Mouse (Mus musculus): ENCODE data around the gene Tff3. TPM values are rescaled to one million over a fixed set of nuclear protein-coding genes. Genes with fewer than 3 reads are reported as not detected.

Gene Tff3
- polyA plus RNA-seq, 1 experiment from 2014 or later, result not detected

DNA sequence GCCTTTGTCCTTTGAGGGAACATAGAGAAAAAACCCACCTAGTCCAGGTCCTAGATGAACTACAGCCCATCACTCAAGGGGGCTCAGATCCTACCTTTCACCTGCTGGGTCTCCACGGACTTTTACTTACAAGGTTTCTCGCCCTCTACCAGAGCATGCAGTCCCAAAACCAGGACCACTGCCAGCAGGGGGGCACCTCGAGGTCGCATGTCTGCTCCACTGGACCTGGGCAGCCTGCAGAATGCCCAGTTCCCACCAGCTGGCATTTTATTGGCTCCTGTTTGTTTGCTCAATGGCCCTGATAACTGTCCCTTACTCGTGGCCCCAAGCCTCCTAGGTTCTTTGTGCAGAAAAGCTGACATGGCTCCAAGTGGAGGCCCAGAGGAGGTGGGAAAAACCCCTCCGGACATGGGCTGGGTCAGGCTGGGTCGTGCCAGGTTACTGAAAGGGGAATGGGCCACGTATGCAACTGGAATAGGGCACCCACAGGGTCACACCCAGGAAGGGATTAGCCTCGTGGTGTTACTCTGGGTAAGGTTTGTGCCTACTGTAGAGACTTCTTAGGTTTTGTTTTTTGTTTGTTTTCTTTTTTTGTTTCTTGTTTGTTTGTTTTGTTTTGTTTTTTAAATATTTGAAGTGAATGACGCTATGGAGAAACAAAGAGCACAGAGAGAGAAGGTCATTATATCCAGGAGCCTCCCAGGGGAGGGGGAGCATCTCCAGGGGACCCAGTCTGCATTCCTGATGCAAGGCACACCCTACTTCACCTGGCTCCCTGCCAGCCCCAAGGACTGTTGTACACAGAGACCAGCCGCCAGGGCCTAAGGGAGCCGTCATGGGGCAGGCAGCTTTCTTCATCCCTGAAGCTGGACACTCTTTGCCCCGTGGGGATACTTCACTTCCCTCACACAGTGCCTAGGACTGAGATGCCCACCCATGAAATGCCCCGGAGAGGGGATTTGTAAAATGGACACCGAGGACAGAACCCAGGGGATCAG is 14.9 kb upstream of the Tff3 start, which contains the start of gene Tff2:
Tff2 (minus strand) TSS at position 243 of the 998 bp plus-strand sequence.
- ATAC-seq (ENCODE audit: low FRiP score), result no peak
- 0 out of 2 replicates have a peak, but pooled peaks cover 3% of the 10 kb centered on the region for H3K4me1 ChIP-seq
- no peaks in the 10 kb centered on the region; the same call in 1 of the 2 replicates for H3K9me3 ChIP-seq (replicated peaks)
- H3K27ac ChIP-seq, result no peak within 1 kb of the TSS
- H3K4me2 ChIP-seq (replicated peaks), result no peak within 1 kb of the TSS
- H3K9ac ChIP-seq, result no peak within 1 kb of the TSS
- H3K36me3 ChIP-seq, result no peaks in the 10 kb centered on the region
- 68% methylated on average over 15 of the region's 15 CpGs for WGBS
- H3K27me3 ChIP-seq, result 0 out of 2 replicates have a peak, but pooled peaks cover 6% of the 10 kb centered on the region
- H3K4me3 ChIP-seq, result no peak within 1 kb of the TSS

DNA sequence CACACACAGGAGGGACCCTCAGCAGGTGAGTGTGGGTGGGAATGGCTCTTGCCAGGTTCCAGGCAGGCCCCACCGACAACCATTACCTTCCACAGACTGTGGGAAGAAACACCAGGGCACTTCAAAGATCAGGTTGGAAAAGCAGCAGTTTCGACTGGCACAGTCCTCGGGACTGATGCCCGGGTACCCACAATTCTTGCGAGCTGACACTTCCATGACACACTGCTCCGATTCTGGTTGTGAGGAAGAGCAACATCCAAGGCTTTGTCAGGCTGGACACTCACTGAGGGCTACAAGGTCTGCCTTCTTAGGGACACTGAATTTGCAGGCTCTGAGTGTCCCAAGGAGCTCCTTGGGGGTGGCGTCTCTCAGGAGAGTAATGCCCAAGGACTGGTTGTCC is 12.7 kb upstream of the Tff3 start:
- H3K9ac ChIP-seq, result no peak overlapping the region
- H3K27ac ChIP-seq, result no peak overlapping the region
- WGBS, result 91% methylated on average over 7 of the region's 7 CpGs
- peaks cover 6% of the 10 kb centered on the region; the same call in 1 of the 2 replicates for H3K27me3 ChIP-seq
- no peak for ATAC-seq (ENCODE audit: low FRiP score)
- H3K4me2 ChIP-seq (replicated peaks), result no peak overlapping the region
- 0 out of 2 replicates have a peak, but pooled peaks cover 3% of the 10 kb centered on the region for H3K4me1 ChIP-seq
- no peak overlapping the region for H3K4me3 ChIP-seq
- no peaks in the 10 kb centered on the region; the same call in 1 of the 2 replicates for H3K9me3 ChIP-seq (replicated peaks)
- no peaks in the 10 kb centered on the region for H3K36me3 ChIP-seq

DNA sequence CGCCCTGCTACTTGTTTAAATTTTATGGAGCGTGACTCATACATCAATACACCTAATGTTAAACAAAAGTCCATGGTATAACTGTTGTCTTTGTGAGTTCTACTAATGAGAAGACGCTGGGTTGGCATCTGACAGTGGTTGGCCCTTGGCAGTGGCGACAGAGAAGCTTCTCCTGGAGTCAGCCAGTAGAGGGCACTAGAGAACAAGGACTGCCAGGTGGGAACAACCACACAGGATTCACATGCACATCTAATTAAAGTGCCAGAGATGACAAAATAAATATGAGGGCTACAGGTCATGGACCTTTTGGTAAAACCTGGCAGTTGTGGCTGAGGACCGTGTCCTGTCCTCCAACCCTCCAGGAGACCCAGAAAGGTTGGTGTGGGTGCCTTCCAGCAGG is 9.0 kb upstream of the Tff3 start:
- H3K4me3 ChIP-seq, result no peak overlapping the region
- 23% methylated on average over 5 of the region's 5 CpGs for WGBS
- H3K27me3 ChIP-seq, result peaks cover 6% of the 10 kb centered on the region; the same call in 1 of the 2 replicates
- H3K36me3 ChIP-seq, result no peaks in the 10 kb centered on the region
- H3K9ac ChIP-seq, result no peak overlapping the region
- H3K9me3 ChIP-seq (replicated peaks), result no peaks in the 10 kb centered on the region
- no peak overlapping the region for H3K4me2 ChIP-seq (replicated peaks)
- H3K4me1 ChIP-seq, result no peaks in the 10 kb centered on the region
- H3K27ac ChIP-seq, result no peak overlapping the region
- ATAC-seq (ENCODE audit: low FRiP score), result peak; percentile 26; the same call in 1 of the 2 replicates

DNA sequence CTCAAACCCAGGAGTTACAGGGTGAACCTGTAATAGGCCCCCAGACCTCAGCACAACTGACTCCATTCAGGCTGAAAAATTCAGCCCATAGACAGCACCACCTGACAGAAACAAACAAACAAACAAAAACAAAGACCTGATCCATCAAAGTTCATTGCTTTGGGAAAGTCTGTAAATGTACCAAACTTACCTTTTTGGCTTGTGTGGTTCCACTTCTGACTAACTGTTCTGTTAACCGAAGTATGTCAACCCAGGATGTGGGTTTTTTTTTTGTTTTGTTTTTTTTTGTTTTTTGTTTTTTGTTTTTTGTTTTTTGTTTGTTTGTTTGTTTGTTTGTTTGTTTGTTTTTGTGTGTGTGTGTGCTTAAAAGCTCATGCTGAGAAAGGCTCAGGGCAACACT is 7.4 kb upstream of the Tff3 start:
- WGBS, result 90% methylated on average over 1 of the region's 1 CpGs
- ATAC-seq (ENCODE audit: low FRiP score), result no peak
- no peaks in the 10 kb centered on the region for H3K9me3 ChIP-seq (replicated peaks)

DNA sequence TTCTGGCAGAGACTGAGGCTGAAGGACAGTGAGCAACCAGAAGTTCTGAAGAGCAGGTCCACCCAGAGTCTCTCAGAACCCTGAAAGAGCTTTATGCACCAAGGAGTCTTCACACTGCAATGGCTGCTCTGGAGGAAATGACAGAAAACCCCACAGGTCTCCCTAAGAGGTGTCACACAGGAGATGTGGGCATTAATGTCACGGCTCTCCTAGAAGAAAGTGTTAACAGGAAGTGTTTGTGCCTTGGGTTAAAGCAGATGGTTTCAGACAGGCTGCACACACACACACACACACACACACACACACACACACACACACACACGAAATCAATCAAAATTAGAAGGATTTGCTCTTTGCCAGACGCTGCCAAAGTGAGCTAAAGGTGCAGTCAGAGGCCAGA is 6.8 kb upstream of the Tff3 start:
- 58% methylated on average over 3 of the region's 3 CpGs for WGBS
- Histone ChIP-seq H3K9me3 (replicated peaks) (no peaks in the 10 kb centered on the region), H3K36me3 (no peaks in the 10 kb centered on the region), H3K4me1 (no peaks in the 10 kb centered on the region), H3K27me3 (no peaks in the 10 kb centered on the region; the same call in 1 of the 2 replicates), H3K4me2 (replicated peaks) (no peak overlapping the region), H3K4me3 (no peak overlapping the region), H3K9ac (no peak overlapping the region), H3K27ac (no peak overlapping the region)
- no peak for ATAC-seq (ENCODE audit: low FRiP score)

More for the DNA sequence above, 7.4 kb upstream of the Tff3 start:
- no peak overlapping the region for H3K4me3 ChIP-seq
- no peak overlapping the region for H3K27ac ChIP-seq
- no peaks in the 10 kb centered on the region for H3K4me1 ChIP-seq
- no peak overlapping the region for H3K4me2 ChIP-seq (replicated peaks)
- H3K36me3 ChIP-seq, result no peaks in the 10 kb centered on the region
- no peaks in the 10 kb centered on the region; the same call in 1 of the 2 replicates for H3K27me3 ChIP-seq
- no peak overlapping the region for H3K9ac ChIP-seq

DNA sequence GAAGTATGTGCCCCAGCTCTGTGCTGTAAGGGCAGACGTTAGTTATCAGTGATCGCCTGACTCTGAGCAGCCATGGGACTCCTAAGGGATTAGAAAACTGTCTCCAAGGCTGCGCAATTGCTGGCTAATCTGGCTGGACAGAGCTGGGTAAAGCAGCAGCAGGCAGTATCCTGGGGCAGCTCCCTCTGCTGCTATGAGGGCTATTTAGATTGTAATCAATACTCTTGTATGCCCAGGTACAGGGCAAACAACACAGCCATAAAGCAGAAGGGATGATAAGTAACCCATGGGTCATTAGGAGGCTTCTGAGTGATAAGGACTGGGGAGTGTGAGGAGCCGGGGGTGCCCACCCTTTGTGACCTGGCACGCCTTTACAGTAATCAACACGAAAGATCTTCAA is 5.5 kb upstream of the Tff3 start:
- Histone ChIP-seq H3K4me1 (no peaks in the 10 kb centered on the region), H3K27me3 (no peaks in the 10 kb centered on the region; the same call in 1 of the 2 replicates), H3K36me3 (no peaks in the 10 kb centered on the region), H3K27ac (no peak overlapping the region), H3K9ac (no peak overlapping the region), H3K9me3 (replicated peaks) (no peaks in the 10 kb centered on the region), H3K4me3 (no peak overlapping the region), H3K4me2 (replicated peaks) (no peak overlapping the region)
- no peak for ATAC-seq (ENCODE audit: low FRiP score)
- WGBS, result 83% methylated on average over 6 of the region's 6 CpGs

DNA sequence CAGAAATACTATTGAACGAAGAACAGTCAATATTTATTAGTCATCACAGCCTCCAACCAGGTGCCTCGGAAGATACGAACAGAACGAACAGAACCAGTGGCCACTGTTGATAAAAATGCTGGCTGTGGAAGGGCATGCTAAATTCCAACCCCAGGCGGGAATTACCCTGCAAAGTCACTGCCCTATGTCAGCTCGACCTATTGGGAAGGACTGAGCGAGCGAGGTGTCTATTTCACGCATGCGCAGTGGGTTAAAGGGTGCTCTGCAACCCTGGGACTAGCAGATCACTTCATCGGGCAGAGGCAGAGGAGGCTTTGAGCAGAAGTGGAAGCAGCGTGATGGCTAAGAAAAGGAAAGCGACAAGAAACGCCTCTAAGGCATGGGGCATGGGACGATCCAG is 4.3 kb upstream of the Tff3 start:
- no peak overlapping the region for H3K9ac ChIP-seq
- peaks cover 4% of the 10 kb centered on the region for H3K4me1 ChIP-seq
- H3K27me3 ChIP-seq, result no peaks in the 10 kb centered on the region; the same call in 1 of the 2 replicates
- H3K4me3 ChIP-seq, result no peak overlapping the region
- no peak for ATAC-seq (ENCODE audit: low FRiP score)
- no peaks in the 10 kb centered on the region for H3K9me3 ChIP-seq (replicated peaks)
- no peak overlapping the region for H3K4me2 ChIP-seq (replicated peaks)
- no peaks in the 10 kb centered on the region for H3K36me3 ChIP-seq
- H3K27ac ChIP-seq, result no peak overlapping the region
- 79% methylated on average over 15 of the region's 15 CpGs for WGBS

DNA sequence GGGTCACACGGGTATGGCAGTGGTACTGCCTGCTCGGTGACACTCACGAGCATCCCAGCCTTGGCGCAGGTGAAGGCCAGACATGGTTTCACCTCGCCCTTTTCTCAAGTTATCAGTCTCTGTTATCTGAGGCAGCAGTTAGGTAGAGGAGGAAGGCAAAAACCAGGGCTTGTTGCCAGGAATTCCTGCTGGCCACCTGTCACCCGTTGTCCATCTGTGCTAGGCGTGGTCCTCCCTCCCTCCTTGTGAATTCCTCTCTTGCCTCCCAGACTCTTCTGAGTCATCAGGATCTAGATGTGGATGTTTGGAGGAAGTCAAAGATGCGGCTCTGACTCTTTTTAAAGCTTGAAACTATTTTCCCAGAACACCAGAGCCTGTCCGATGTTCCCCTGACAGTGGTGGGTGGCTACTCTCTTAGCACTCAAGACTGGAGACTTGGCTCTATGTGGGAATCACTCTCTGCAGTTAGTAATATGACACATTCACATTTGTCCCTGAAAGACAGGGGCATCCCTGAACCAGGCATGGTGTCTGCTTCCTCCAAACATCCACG is 1.9 kb upstream of the Tff3 start:
- H3K4me1 ChIP-seq, result peaks cover 4% of the 10 kb centered on the region
- no peak for ATAC-seq (ENCODE audit: low FRiP score)
- no peak overlapping the region for H3K4me3 ChIP-seq
- H3K4me2 ChIP-seq (replicated peaks), result no peak overlapping the region
- H3K36me3 ChIP-seq, result no peaks in the 10 kb centered on the region
- H3K27ac ChIP-seq, result no peak overlapping the region
- WGBS, result 86% methylated on average over 10 of the region's 10 CpGs
- H3K9me3 ChIP-seq (replicated peaks), result no peaks in the 10 kb centered on the region
- H3K9ac ChIP-seq, result no peak overlapping the region
- no peaks in the 10 kb centered on the region for H3K27me3 ChIP-seq

DNA sequence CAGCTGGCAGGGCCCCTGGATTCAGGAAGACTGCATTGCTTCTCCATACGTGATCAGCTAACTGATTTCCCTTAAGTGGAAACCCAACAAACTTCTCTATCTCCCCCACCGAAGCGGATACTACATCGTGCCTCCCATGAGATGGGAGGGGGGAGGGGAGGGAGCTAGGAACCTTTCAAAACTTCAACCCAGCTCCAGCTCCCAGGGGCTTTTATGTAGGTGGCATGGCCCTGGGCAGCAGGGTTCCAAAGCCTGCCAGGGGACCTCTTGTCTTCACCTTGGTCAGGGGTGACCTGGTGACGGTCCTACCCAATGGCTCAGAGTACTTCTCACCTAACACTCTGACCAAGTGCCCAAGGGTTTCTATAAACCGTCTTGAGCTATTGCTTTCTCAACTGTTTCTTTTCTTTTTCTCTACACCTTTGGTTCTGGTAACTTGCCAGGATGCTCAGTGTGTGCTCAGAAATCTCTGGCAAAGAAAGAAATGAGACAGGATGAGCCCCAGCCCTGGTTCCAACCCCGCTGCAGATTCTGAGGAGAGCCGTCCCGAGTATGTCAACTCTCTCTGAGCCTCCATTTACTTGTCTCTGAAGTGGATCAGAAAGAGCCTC is 633 bp downstream of the Tff3 start:
- H3K27me3 ChIP-seq, result no peaks in the 10 kb centered on the region
- no peak overlapping the region for H3K27ac ChIP-seq
- no peak for ATAC-seq (ENCODE audit: low FRiP score)
- H3K4me2 ChIP-seq (replicated peaks), result no peak overlapping the region
- no peak overlapping the region for H3K4me3 ChIP-seq
- 88% methylated on average over 9 of the region's 9 CpGs for WGBS
- no peak overlapping the region for H3K9ac ChIP-seq
- H3K9me3 ChIP-seq (replicated peaks), result no peaks in the 10 kb centered on the region
- no peaks in the 10 kb centered on the region for H3K36me3 ChIP-seq
- H3K4me1 ChIP-seq, result peaks cover 12% of the 10 kb centered on the region

DNA sequence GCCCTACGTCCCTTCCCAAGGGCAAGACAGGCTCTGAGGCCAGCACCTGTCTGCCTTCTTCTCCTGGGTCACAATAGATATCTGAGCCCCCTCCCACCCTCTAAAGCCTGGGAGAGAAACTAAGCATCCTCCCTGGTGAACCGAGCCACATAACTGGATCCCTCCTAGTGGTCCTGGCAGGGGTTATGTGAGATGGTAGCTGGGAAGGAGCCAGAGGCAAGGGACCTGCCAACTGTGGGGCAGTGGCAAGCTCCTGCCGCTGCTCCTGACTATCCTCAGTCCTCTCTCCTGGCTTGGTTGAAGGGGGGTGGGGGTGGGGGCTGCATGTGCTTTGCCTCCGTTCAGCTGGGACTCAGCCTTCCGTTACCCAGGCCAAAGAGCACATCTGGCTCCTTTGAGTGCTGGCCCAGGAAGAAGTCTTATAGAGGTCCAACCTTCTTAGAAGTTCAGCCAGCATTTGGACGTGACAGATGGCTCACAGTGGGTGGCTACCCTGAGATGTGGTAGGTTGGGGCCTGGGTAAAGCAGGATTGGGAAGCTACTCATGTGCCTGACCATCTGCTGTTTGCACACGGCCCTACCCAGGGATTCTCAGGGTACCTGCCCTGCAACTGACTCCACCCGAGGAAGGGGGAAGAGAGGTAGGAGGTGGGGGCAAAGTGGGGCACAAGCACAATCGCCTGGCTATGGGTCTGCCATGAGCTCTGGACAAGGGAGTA is 3.7 kb downstream of the Tff3 start:
- Histone ChIP-seq H3K4me3 (no peak overlapping the region), H3K9ac (no peak overlapping the region), H3K9me3 (replicated peaks) (no peaks in the 10 kb centered on the region), H3K36me3 (no peaks in the 10 kb centered on the region), H3K27ac (no peak overlapping the region), H3K27me3 (no peaks in the 10 kb centered on the region), H3K4me2 (replicated peaks) (no peak overlapping the region), H3K4me1 (peaks cover 12% of the 10 kb centered on the region)
- ATAC-seq (ENCODE audit: low FRiP score), result 0 out of 2 replicates have a peak, but pooled peaks have one; percentile 46
- 37% methylated on average over 9 of the region's 9 CpGs for WGBS

DNA sequence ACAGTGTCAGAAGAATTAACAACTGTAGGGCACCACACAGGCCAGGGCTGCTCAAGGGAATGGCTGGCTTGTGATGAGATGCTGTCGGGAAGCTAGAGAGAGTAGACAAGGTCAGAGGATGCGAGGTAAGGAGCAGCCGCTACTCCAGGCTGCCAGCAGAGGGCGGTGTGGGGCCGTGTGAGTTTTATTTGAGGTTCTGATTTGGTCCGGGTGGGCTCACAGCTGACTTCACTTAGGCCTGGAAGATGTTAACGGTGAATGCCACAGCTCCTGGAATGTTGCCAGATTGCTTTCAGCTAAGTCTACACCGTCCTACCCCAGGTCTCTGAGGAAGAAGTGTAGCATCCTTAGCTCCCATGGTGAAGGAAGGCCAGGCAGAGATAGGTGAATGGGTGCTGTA is 7.5 kb downstream of the Tff3 start:
- Histone ChIP-seq H3K4me2 (replicated peaks) (no peak overlapping the region), H3K27me3 (no peaks in the 10 kb centered on the region), H3K9me3 (replicated peaks) (no peaks in the 10 kb centered on the region), H3K4me1 (peaks cover 8% of the 10 kb centered on the region), H3K27ac (no peak overlapping the region), H3K9ac (no peak overlapping the region), H3K36me3 (no peaks in the 10 kb centered on the region), H3K4me3 (no peak overlapping the region)
- ATAC-seq (ENCODE audit: low FRiP score), result no peak
- whole genome bisulfite sequencing, result 20% methylated on average over 8 of the region's 8 CpGs

Measured in hindbrain, embryonic 12.5 days (tissue).